Mouse (Mus musculus) heart, embryonic 11.5 days (tissue): Measurements from ENCODE around the gene Cfap97. TPM values are rescaled to one million over a fixed set of nuclear protein-coding genes. Genes with fewer than 3 reads are reported as not detected.

Source experiments
- microRNA-seq: library from miRNA; unstranded; fragments of <30 nt; microRNA quantifications from one replicate; pipeline ENCODE4, GENCODE M21; 2016; ENCODE audit warnings: borderline number of aligned reads
- polyA plus RNA-seq: library from polyadenylated mRNA; unstranded; fragments of >200 nt; fragmentation: Nextera tagmentation; extraction: Ambion mirVana; gene quantifications from 2 replicates; pipeline ENCODE4 v1.2.1, GENCODE M21; 2014

Gene Cfap97
- polyA plus RNA-seq, 1 experiment from 2014 or later: 22.3 TPM

Small RNA genes lying within 50 kb of the gene (microRNA-seq; reads per million reads assigned to microRNA genes)
- gene Gm23812: not detected

Other genes with a start within 250 kb of the Cfap97 start
- gene Ccdc110, start 217.2 kb upstream of the Cfap97 start, polyA plus RNA-seq: 0.07 and 0.31 TPM in 2 replicates
- 2.1 and 2.4 TPM in 2 replicates for gene 1700029J07Rik, start 176.5 kb upstream of the Cfap97 start, polyA plus RNA-seq
- gene Ufsp2, start 176.2 kb upstream of the Cfap97 start, polyA plus RNA-seq: 62.0 and 62.7 TPM in 2 replicates
- 0.89 and 1.2 TPM in 2 replicates for gene Lrp2bp, start 152.5 kb upstream of the Cfap97 start, polyA plus RNA-seq
- gene Ankrd37, start 146.1 kb upstream of the Cfap97 start, polyA plus RNA-seq: 11.0 and 13.9 TPM in 2 replicates
- gene Snx25, start 388 bp downstream of the Cfap97 start, polyA plus RNA-seq: 2.9 and 6.6 TPM in 2 replicates
- 1,564 and 1,695 TPM in 2 replicates for gene Slc25a4, start 59.5 kb downstream of the Cfap97 start, polyA plus RNA-seq
- not detected in 2 replicates for gene Helt, start 142.9 kb downstream of the Cfap97 start, polyA plus RNA-seq